Mouse (Mus musculus) lung, embryonic 15.5 days (tissue): Measurements from ENCODE around the gene Ttc23. TPM values are rescaled to one million over a fixed set of nuclear protein-coding genes. Genes with fewer than 3 reads are reported as not detected.
A peak's percentile ranks its signal among the peaks of the same experiment; 100 is the strongest.

Source experiments
- ATAC-seq: fragments of 200-750 bp; cut with Nextera tagmentation; 2 replicates; pipeline ENCODE4 v1.8.0; 2017; ENCODE audit warnings: moderate number of reproducible peaks, borderline replicate concordance; ENCODE audit not compliant: low FRiP score, low TSS enrichment; ENCODE audit errors: extremely low read depth
- H3K27ac ChIP-seq: fragments of 300-500 bp; sonication (generic); 2 replicates; pipeline ENCODE4 v1.5.1; 2015; ENCODE audit warnings: moderate library complexity, mild to moderate bottlenecking, inconsistent platforms
- H3K27me3 ChIP-seq: fragments of 300-500 bp; sonication (generic); 2 replicates; pipeline ENCODE4 v1.6.1; 2015; ENCODE audit warnings: inconsistent platforms
- H3K36me3 ChIP-seq: fragments of 300-500 bp; sonication (generic); 2 replicates; pipeline ENCODE4 v1.6.1; 2015; ENCODE audit warnings: inconsistent platforms
- H3K4me1 ChIP-seq: fragments of 300-500 bp; sonication (generic); 2 replicates; pipeline ENCODE4 v1.6.1; 2015; ENCODE audit warnings: inconsistent platforms
- H3K4me2 ChIP-seq: fragments of 300-500 bp; sonication (generic); 2 replicates; pipeline ENCODE4 v1.6.1; 2015; ENCODE audit warnings: inconsistent platforms, mild to moderate bottlenecking, moderate library complexity
- H3K4me3 ChIP-seq: fragments of 300-500 bp; sonication (generic); 2 replicates; pipeline ENCODE4 v1.5.1; 2015; ENCODE audit warnings: mild to moderate bottlenecking, inconsistent platforms
- H3K9ac ChIP-seq: fragments of 300-500 bp; sonication (generic); 2 replicates; pipeline ENCODE4 v1.6.1; 2015; ENCODE audit warnings: inconsistent platforms
- H3K9me3 ChIP-seq: fragments of 300-500 bp; sonication (generic); 2 replicates; pipeline ENCODE4 v1.6.1; 2016; ENCODE audit warnings: inconsistent platforms
- WGBS: fragments of 180-500 bp; shearing (Covaris S2); methylation state at CpG from one replicate; pipeline ENCODE4 v1.1.7; 2015; 5-methylcytosine and 5-hydroxymethylcytosine counted together
- polyA plus RNA-seq: library from polyadenylated mRNA; unstranded; fragments of >200 nt; fragmentation: Nextera tagmentation; extraction: Ambion mirVana; gene quantifications from 2 replicates; pipeline ENCODE4 v1.2.1, GENCODE M21; 2015

The Ttc23 gene
- polyA plus RNA-seq, 1 experiment from 2014 or later: 26.8 TPM

GRCm38 (mm10) chr7:67681078-67681477 is 33.9 kb downstream of the Ttc23 start:
- H3K27ac ChIP-seq: no peak overlapping the region
- no peak; the same call in 1 of the 2 replicates for ATAC-seq
- no peak overlapping the region for H3K4me3 ChIP-seq
- H3K36me3 ChIP-seq: peaks cover 38% of the 10 kb centered on the region
- no peak overlapping the region for H3K9ac ChIP-seq
- WGBS: 54% methylated on average over 9 of the region's 9 CpGs
- H3K27me3 ChIP-seq: no peaks in the 10 kb centered on the region
- H3K4me1 ChIP-seq: no peaks in the 10 kb centered on the region
- no peak overlapping the region for H3K4me2 ChIP-seq
- no peaks in the 10 kb centered on the region for H3K9me3 ChIP-seq

- 79% methylated on average over 16 of the region's 16 CpGs for WGBS
- no peaks in the 10 kb centered on the region for H3K4me1 ChIP-seq
- no peak overlapping the region for H3K27ac ChIP-seq
- no peaks in the 10 kb centered on the region for H3K9me3 ChIP-seq
- H3K27me3 ChIP-seq: no peaks in the 10 kb centered on the region
- H3K36me3 ChIP-seq: peaks cover 38% of the 10 kb centered on the region
- H3K4me3 ChIP-seq: no peak overlapping the region
- no peak overlapping the region for H3K4me2 ChIP-seq
- H3K9ac ChIP-seq: no peak overlapping the region
- no peak for ATAC-seq
Observed at GRCm38 (mm10) chr7:67683006-67683405, 35.8 kb downstream of the Ttc23 start.

- no peaks in the 10 kb centered on the region for H3K27me3 ChIP-seq
- peaks cover 22% of the 10 kb centered on the region for H3K4me1 ChIP-seq
- H3K4me3 ChIP-seq: no peak overlapping the region
- peaks cover 25% of the 10 kb centered on the region for H3K36me3 ChIP-seq
- H3K9ac ChIP-seq: no peak overlapping the region
- ATAC-seq: no peak
- no peak overlapping the region for H3K27ac ChIP-seq
- no peaks in the 10 kb centered on the region for H3K9me3 ChIP-seq
- WGBS: 80% methylated on average over 3 of the region's 3 CpGs
- H3K4me2 ChIP-seq: no peak overlapping the region
Observed at GRCm38 (mm10) chr7:67686545-67686944, 39.3 kb downstream of the Ttc23 start.

GRCm38 (mm10) chr7:67688281-67688680 is 41.1 kb downstream of the Ttc23 start:
- peak overlapping the region; percentile 91 for H3K27ac ChIP-seq
- peaks cover 17% of the 10 kb centered on the region for H3K36me3 ChIP-seq
- no peaks in the 10 kb centered on the region for H3K9me3 ChIP-seq
- no peak overlapping the region for H3K4me2 ChIP-seq
- WGBS: 22% methylated on average over 3 of the region's 3 CpGs
- H3K9ac ChIP-seq: no peak overlapping the region
- H3K27me3 ChIP-seq: no peaks in the 10 kb centered on the region
- peaks cover 31% of the 10 kb centered on the region for H3K4me1 ChIP-seq
- no peak overlapping the region for H3K4me3 ChIP-seq
- ATAC-seq: peak; percentile 52; the same call in 1 of the 2 replicates

GRCm38 (mm10) chr7:67689793-67690192 is 42.6 kb downstream of the Ttc23 start:
- H3K27me3 ChIP-seq: no peaks in the 10 kb centered on the region
- peaks cover 10% of the 10 kb centered on the region for H3K36me3 ChIP-seq
- no peak overlapping the region for H3K4me2 ChIP-seq
- H3K4me3 ChIP-seq: no peak overlapping the region
- H3K4me1 ChIP-seq: peaks cover 36% of the 10 kb centered on the region
- 74% methylated on average over 7 of the region's 7 CpGs for WGBS
- no peak for ATAC-seq
- no peak overlapping the region for H3K9ac ChIP-seq
- no peaks in the 10 kb centered on the region for H3K9me3 ChIP-seq
- peak overlapping the region; percentile 91 for H3K27ac ChIP-seq

- Histone ChIP-seq H3K9me3 (no peaks in the 10 kb centered on the region), H3K27ac (no peak overlapping the region), H3K4me1 (peaks cover 36% of the 10 kb centered on the region), H3K27me3 (no peaks in the 10 kb centered on the region), H3K36me3 (no peaks in the 10 kb centered on the region), H3K9ac (no peak overlapping the region), H3K4me3 (no peak overlapping the region), H3K4me2 (no peak overlapping the region)
- no peak; the same call in 1 of the 2 replicates for ATAC-seq
- WGBS: 67% methylated on average over 6 of the region's 6 CpGs
Observed at GRCm38 (mm10) chr7:67691036-67691435, 43.8 kb downstream of the Ttc23 start.

- Histone ChIP-seq H3K4me1 (peaks cover 36% of the 10 kb centered on the region), H3K4me2 (no peak overlapping the region), H3K27me3 (no peaks in the 10 kb centered on the region), H3K9me3 (no peaks in the 10 kb centered on the region), H3K27ac (no peak overlapping the region), H3K36me3 (no peaks in the 10 kb centered on the region), H3K4me3 (no peak overlapping the region), H3K9ac (no peak overlapping the region)
- 36% methylated on average over 3 of the region's 3 CpGs for WGBS
- no peak for ATAC-seq
Observed at GRCm38 (mm10) chr7:67692141-67692540, 44.9 kb downstream of the Ttc23 start.

GRCm38 (mm10) chr7:67692791-67693538 is 45.8 kb downstream of the Ttc23 start:
- no peak for ATAC-seq
- Histone ChIP-seq H3K4me2 (no peak overlapping the region), H3K4me3 (no peak overlapping the region), H3K4me1 (peaks cover 36% of the 10 kb centered on the region), H3K27me3 (no peaks in the 10 kb centered on the region), H3K9ac (no peak overlapping the region), H3K9me3 (no peaks in the 10 kb centered on the region), H3K36me3 (no peaks in the 10 kb centered on the region), H3K27ac (peak overlapping the region; percentile 47; the same call in 1 of the 2 replicates)
- 78% methylated on average over 23 of the region's 23 CpGs for WGBS

- no peak overlapping the region for H3K27ac ChIP-seq
- ATAC-seq: no peak
- WGBS: 84% methylated on average over 7 of the region's 7 CpGs
Observed at GRCm38 (mm10) chr7:67695906-67696305, 48.7 kb downstream of the Ttc23 start.

GRCm38 (mm10) chr7:67697892-67698630 is 50.9 kb downstream of the Ttc23 start:
- no peak for ATAC-seq
- Histone ChIP-seq H3K27ac (no peak overlapping the region), H3K9ac (no peak overlapping the region), H3K4me3 (no peak overlapping the region), H3K36me3 (peaks cover 8% of the 10 kb centered on the region; the same call in 1 of the 2 replicates), H3K4me1 (peaks cover 18% of the 10 kb centered on the region; the same call in 1 of the 2 replicates), H3K27me3 (no peaks in the 10 kb centered on the region), H3K9me3 (no peaks in the 10 kb centered on the region), H3K4me2 (no peak overlapping the region)
- 75% methylated on average over 28 of the region's 28 CpGs for WGBS

More at GRCm38 (mm10) chr7:67695906-67696305, 48.7 kb downstream of the Ttc23 start:
- Histone ChIP-seq H3K9me3 (no peaks in the 10 kb centered on the region), H3K9ac (no peak overlapping the region), H3K27me3 (no peaks in the 10 kb centered on the region), H3K36me3 (peaks cover 8% of the 10 kb centered on the region; the same call in 1 of the 2 replicates), H3K4me1 (peaks cover 23% of the 10 kb centered on the region), H3K4me3 (no peak overlapping the region), H3K4me2 (no peak overlapping the region)

GRCm38 (mm10) chr7:67699301-67699700 is 52.1 kb downstream of the Ttc23 start:
- Histone ChIP-seq H3K9me3 (no peaks in the 10 kb centered on the region), H3K9ac (no peak overlapping the region), H3K27me3 (no peaks in the 10 kb centered on the region), H3K36me3 (peaks cover 8% of the 10 kb centered on the region; the same call in 1 of the 2 replicates), H3K27ac (no peak overlapping the region), H3K4me2 (no peak overlapping the region), H3K4me1 (peaks cover 12% of the 10 kb centered on the region; the same call in 1 of the 2 replicates), H3K4me3 (no peak overlapping the region)
- ATAC-seq: no peak
- WGBS: 86% methylated on average over 4 of the region's 4 CpGs

- peak overlapping the region; percentile 37; the same call in 1 of the 2 replicates for H3K27ac ChIP-seq
- peaks cover 8% of the 10 kb centered on the region; the same call in 1 of the 2 replicates for H3K36me3 ChIP-seq
- H3K9me3 ChIP-seq: no peaks in the 10 kb centered on the region
- no peak for ATAC-seq
- no peaks in the 10 kb centered on the region for H3K27me3 ChIP-seq
- H3K4me1 ChIP-seq: peaks cover 12% of the 10 kb centered on the region; the same call in 1 of the 2 replicates
- no peak overlapping the region for H3K4me3 ChIP-seq
- H3K9ac ChIP-seq: no peak overlapping the region
- no peak overlapping the region for H3K4me2 ChIP-seq
Observed at GRCm38 (mm10) chr7:67700846-67701245, 53.6 kb downstream of the Ttc23 start.
